Mouse (Mus musculus): ENCODE measurements around the gene Trmt2a. TPM values are rescaled to one million over a fixed set of nuclear protein-coding genes. Genes with fewer than 3 reads are reported as not detected.

Gene Trmt2a
- total and polyA plus RNA-seq, 2 experiments from 2014 or later = 30.6 to 31.6 TPM

- Histone ChIP-seq H3K27me3 (ENCODE audit: control insufficient read depth, insufficient read depth, low read length) (no peaks in the 10 kb centered on the region), H3K4me2 (ENCODE audit: low read depth, low read length) (no peak overlapping the region), H3K9ac (replicated peaks; ENCODE audit: low read depth, low read length) (no peak overlapping the region), H3K4me3 (ENCODE audit: low read depth, low read length) (no peak overlapping the region), H3K9me3 (replicated peaks; ENCODE audit: control insufficient read depth, low read length) (no peaks in the 10 kb centered on the region), H3K27ac (ENCODE audit: low read depth) (no peak overlapping the region), H3K36me3 (replicated peaks; ENCODE audit: control insufficient read depth, insufficient read depth, low read length) (no peaks in the 10 kb centered on the region), H3K4me1 (ENCODE audit: control insufficient read depth, insufficient read depth) (peaks cover 13% of the 10 kb centered on the region)
- ATAC-seq (ENCODE audit: insufficient read depth, low read depth) (peak; percentile 38; the same call in 1 of the 2 replicates), DNase-seq (ENCODE audit: low spot score) (peak; percentile 33)
- TF ChIP-seq EP300 (IDR thresholded peaks at IDR 0.05; ENCODE audit: low read depth) = no peak
- TF ChIP-seq CTCF (IDR thresholded peaks at IDR 0.05; ENCODE audit: low read depth) = peak; percentile 78
- WGBS = 18% methylated on average over 8 of the region's 8 CpGs
Observed at GRCm38 (mm10) chr16:18210701-18211416, 37.6 kb upstream of the Trmt2a start.

DNA sequence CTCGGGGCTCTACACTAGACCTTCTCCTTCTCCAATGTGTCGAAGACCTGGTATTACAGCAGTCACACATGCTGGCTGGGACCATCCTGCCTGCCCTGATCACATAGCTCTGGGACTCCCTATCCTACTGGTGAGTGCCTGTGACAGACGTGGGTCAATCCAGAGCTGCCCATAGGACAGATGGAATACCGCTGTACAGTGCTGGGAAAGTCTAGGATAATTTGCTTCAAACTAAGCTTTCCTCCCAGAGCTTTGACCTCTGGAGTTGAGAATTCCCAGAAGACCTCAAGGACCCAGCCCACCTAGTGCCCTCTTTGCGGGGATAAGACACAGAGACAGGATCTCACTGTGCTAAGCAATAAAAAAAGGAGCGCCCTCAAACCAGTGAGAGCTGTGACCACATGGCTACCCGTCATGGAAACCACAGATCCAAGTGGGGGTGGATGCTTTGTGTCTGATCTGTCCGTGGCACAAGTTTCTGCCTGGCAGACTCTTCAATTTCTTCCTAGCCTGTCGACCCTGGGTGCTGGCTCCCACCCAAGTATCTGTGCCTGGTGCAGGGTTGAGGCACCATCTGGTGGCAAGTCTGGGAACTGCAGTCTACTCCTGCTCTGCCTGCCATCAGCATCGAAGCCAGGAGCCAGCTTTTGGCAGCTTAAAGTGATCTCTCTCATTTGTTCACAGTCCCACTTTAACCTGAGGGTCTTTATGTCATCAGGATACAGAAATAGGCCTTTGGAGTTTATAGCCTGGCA is 36.9 kb upstream of the Trmt2a start:
- Histone ChIP-seq H3K4me1 (ENCODE audit: control insufficient read depth, insufficient read depth) (peaks cover 13% of the 10 kb centered on the region), H3K36me3 (replicated peaks; ENCODE audit: control insufficient read depth, insufficient read depth, low read length) (no peaks in the 10 kb centered on the region), H3K9me3 (replicated peaks; ENCODE audit: control insufficient read depth, low read length) (no peaks in the 10 kb centered on the region), H3K4me2 (ENCODE audit: low read depth, low read length) (no peak overlapping the region), H3K27ac (ENCODE audit: low read depth) (no peak overlapping the region), H3K4me3 (ENCODE audit: low read depth, low read length) (no peak overlapping the region), H3K9ac (replicated peaks; ENCODE audit: low read depth, low read length) (no peak overlapping the region), H3K27me3 (ENCODE audit: control insufficient read depth, insufficient read depth, low read length) (no peaks in the 10 kb centered on the region)
- TF ChIP-seq CTCF (IDR thresholded peaks at IDR 0.05; ENCODE audit: low read depth) (peak; percentile 99), EP300 (IDR thresholded peaks at IDR 0.05; ENCODE audit: low read depth) (no peak)
- ATAC-seq (ENCODE audit: insufficient read depth, low read depth) = 0 out of 2 replicates have a peak, but pooled peaks have one; percentile 18
- 43% methylated on average over 10 of the region's 10 CpGs for WGBS
- peak; percentile 71 for DNase-seq (ENCODE audit: low spot score)

DNA sequence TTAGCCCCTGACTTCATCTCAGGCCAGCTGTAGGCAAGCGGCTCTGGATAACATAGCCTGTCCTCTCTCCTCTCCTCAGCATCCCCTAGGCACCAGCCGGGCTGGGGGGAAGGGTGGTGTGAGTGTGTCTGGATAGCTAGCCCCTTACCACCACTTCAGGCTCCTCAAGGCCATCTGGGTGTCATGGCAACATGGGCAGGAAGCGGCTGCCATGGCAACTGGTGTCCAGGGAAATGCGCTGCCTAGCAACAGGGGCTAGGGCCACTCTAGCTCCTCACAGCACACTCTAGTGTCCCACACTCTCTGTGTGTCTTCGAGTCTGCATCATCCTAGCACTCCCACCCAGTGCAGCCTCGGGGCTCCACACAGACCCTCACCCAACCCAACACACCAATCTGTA is 34.8 kb upstream of the Trmt2a start:
- WGBS = 63% methylated on average over 6 of the region's 6 CpGs
- Histone ChIP-seq H3K9ac (replicated peaks; ENCODE audit: low read depth, low read length) (no peak overlapping the region), H3K4me2 (ENCODE audit: low read depth, low read length) (no peak overlapping the region), H3K27ac (ENCODE audit: low read depth) (no peak overlapping the region), H3K9me3 (replicated peaks; ENCODE audit: control insufficient read depth, low read length) (no peaks in the 10 kb centered on the region), H3K36me3 (replicated peaks; ENCODE audit: control insufficient read depth, insufficient read depth, low read length) (no peaks in the 10 kb centered on the region), H3K4me3 (ENCODE audit: low read depth, low read length) (no peak overlapping the region), H3K4me1 (ENCODE audit: control insufficient read depth, insufficient read depth) (peaks cover 13% of the 10 kb centered on the region), H3K27me3 (ENCODE audit: control insufficient read depth, insufficient read depth, low read length) (no peaks in the 10 kb centered on the region)
- ATAC-seq (ENCODE audit: insufficient read depth, low read depth) (no peak), DNase-seq (ENCODE audit: low spot score) (no peak)
- no peak for TF ChIP-seq EP300 (IDR thresholded peaks at IDR 0.05; ENCODE audit: low read depth)

- no peaks in the 10 kb centered on the region for H3K36me3 ChIP-seq (replicated peaks; ENCODE audit: control insufficient read depth, insufficient read depth, low read length)
- no peak; the same call in 1 of the 2 replicates for ATAC-seq (ENCODE audit: insufficient read depth, low read depth)
- peak; percentile 43 for DNase-seq (ENCODE audit: low spot score)
- WGBS = 38% methylated on average over 7 of the region's 7 CpGs
- H3K4me2 ChIP-seq (ENCODE audit: low read depth, low read length) = peak overlapping the region; percentile 41
- TF ChIP-seq CTCF (IDR thresholded peaks at IDR 0.05; ENCODE audit: low read depth) (no peak), EP300 (IDR thresholded peaks at IDR 0.05; ENCODE audit: low read depth) (no peak)
- H3K4me3 ChIP-seq (ENCODE audit: low read depth, low read length) = no peak overlapping the region
- no peaks in the 10 kb centered on the region for H3K9me3 ChIP-seq (replicated peaks; ENCODE audit: control insufficient read depth, low read length)
- H3K27ac ChIP-seq (ENCODE audit: low read depth) = peak overlapping the region; percentile 66
- H3K4me1 ChIP-seq (ENCODE audit: control insufficient read depth, insufficient read depth) = peaks cover 13% of the 10 kb centered on the region
- H3K9ac ChIP-seq (replicated peaks; ENCODE audit: low read depth, low read length) = peak overlapping the region; percentile 29; the same call in 1 of the 2 replicates
- H3K27me3 ChIP-seq (ENCODE audit: control insufficient read depth, insufficient read depth, low read length) = no peaks in the 10 kb centered on the region
Observed at GRCm38 (mm10) chr16:18214858-18215257, 33.6 kb upstream of the Trmt2a start.

DNA sequence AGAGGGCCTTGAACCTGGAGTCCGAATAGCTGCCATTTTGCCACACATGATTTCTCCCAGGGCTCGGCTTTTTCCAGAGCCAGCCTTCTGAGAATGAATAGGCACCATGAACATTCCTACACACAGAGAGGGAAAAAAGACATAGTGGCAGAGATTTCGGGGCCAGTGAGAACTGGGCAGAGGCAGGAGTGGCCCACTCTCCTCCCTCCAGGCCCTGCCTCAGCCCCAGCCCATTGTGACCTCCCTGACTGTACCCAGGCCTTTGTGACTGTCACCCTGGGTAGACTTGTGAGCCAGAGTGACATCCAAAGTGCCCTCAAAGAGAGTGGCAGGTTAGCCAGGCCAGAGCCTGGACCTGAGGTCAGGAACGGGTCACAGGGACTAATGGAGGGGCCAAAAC is 30.9 kb upstream of the Trmt2a start, which contains the start of gene Ccdc188:
Gene Ccdc188 (plus strand): TSS at position 301 of the 400 bp plus-strand sequence.
- Histone ChIP-seq H3K9ac (replicated peaks; ENCODE audit: low read depth, low read length) (no peak within 1 kb of the TSS), H3K4me1 (ENCODE audit: control insufficient read depth, insufficient read depth) (peaks cover 20% of the 10 kb centered on the region), H3K4me2 (ENCODE audit: low read depth, low read length) (no peak within 1 kb of the TSS), H3K27ac (ENCODE audit: low read depth) (no peak within 1 kb of the TSS), H3K9me3 (replicated peaks; ENCODE audit: control insufficient read depth, low read length) (no peaks in the 10 kb centered on the region), H3K27me3 (ENCODE audit: control insufficient read depth, insufficient read depth, low read length) (no peaks in the 10 kb centered on the region), H3K4me3 (ENCODE audit: low read depth, low read length) (no peak within 1 kb of the TSS), H3K36me3 (replicated peaks; ENCODE audit: control insufficient read depth, insufficient read depth, low read length) (peaks cover 11% of the 10 kb centered on the region)
- no peak for TF ChIP-seq CTCF (IDR thresholded peaks at IDR 0.05; ENCODE audit: low read depth)
- no peak for TF ChIP-seq EP300 (IDR thresholded peaks at IDR 0.05; ENCODE audit: low read depth)
- ATAC-seq (ENCODE audit: insufficient read depth, low read depth) (no peak), DNase-seq (ENCODE audit: low spot score) (no peak)
- WGBS = 88% methylated on average over 4 of the region's 4 CpGs
